Comparison of ENCODE assay signal across 22 mouse cellular contexts in the genomic region with DNA sequence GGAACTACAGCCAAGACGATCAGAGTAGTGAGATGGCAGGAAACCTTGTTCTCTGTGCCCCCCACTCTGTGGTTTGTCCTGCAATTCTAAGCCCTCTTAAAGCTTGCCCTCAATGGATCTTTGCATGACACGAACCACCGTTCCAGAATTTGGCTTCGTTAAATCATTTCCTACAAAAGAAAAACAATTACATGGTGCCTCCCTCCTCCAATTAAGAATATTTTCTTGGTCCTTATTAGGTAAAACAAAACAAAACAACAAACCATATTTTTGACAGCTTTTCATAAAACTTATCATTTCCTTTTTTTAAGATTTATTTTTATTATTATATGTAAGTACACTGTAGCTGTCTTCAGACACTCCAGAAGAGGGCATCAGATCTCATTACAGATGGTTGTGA. TPM values are rescaled to one million over a fixed set of nuclear protein-coding genes. Genes with fewer than 3 reads are reported as not detected.
DNase-seq lines count a peak whose midpoint lies in the region; ATAC-seq and TF ChIP-seq lines count a peak whose summit lies in the region.
"Had no signal": no experiment of that assay in that cellular context is flagged by ENCODE, and none has a peak within 500 bp of the region (broad histone marks: within the 10 kb centered on the region; RNA-seq: fewer than 3 reads in every experiment).

No protein-coding gene starts in this region.

- CTCF ChIA-PET in Patski (lab: Charles Lee) = interaction anchor here (1.4 kb wide), 1 partner anchor 32 kb away, joined by 4 read pairs; no protein-coding TSS in a partner anchor

- H3K36me3 ChIP-seq in embryonic facial prominence, embryonic 10.5 days (replicated peaks) = no peaks in the 10 kb centered on the region
- H3K36me3 ChIP-seq: G1E had no signal

- no peaks in the 10 kb centered on the region for H3K9me3 ChIP-seq in embryonic facial prominence, embryonic 10.5 days
- H3K9me3 ChIP-seq: G1E had no signal

- peak; percentile 21; the same call in 1 of the 2 replicates for TF ChIP-seq CTCF in layer of hippocampus, adult 2 months (conservative IDR thresholded peaks at IDR 0.05)
- TF ChIP-seq CTCF in Patski (IDR thresholded peaks at IDR 0.05) = peak; percentile 10

- peaks cover 16% of the 10 kb centered on the region for H3K27me3 ChIP-seq in Patski
- H3K27me3 ChIP-seq in embryonic facial prominence, embryonic 10.5 days (replicated peaks; ENCODE audit: low read depth, poor library complexity, severe bottlenecking) = no peaks in the 10 kb centered on the region
- H3K27me3 ChIP-seq: CH12.LX had no signal

- H3K4me3 ChIP-seq in layer of hippocampus, adult 2 months = no peak overlapping the region
- no peak overlapping the region for H3K4me3 ChIP-seq in embryonic facial prominence, embryonic 10.5 days

- 92% methylated on average over 4 of the region's 4 CpGs for WGBS in embryonic facial prominence, embryonic 10.5 days

- no peak for ATAC-seq in Patski
- ATAC-seq: activated CD4-positive, CD25-positive, alpha-beta regulatory T cell, adult 4 months; CD4-positive, CD25-positive, alpha-beta regulatory T cell, adult 4 months had no signal

- no peak for DNase-seq in layer of hippocampus, adult 2 months (ENCODE audit: low spot score in 2 of 2)
- no peak for DNase-seq in layer of hippocampus, postnatal 10 days (ENCODE audit: low spot score in 2 of 2)
- DNase-seq in 3T3-L1 (ENCODE audit: low read depth, low spot score) (peak; percentile 91), Patski (ENCODE audit: low read depth, low spot score) (no peak)
- DNase-seq in adrenal gland, postnatal 10 days = no peak
- DNase-seq in embryonic facial prominence, embryonic 10.5 days (ENCODE audit: low spot score) = no peak
- DNase-seq: adrenal gland, adult 2 months; adrenal gland, adult 8-10 months; adrenal gland, postnatal 14 days; adrenal gland, postnatal 25 days; adrenal gland, postnatal 36 days; B cell, adult 2 months; cerebellum, adult 11 months; cerebellum, adult 11-12 months; cerebellum, adult 18-20 months; cerebellum, adult 2 months; cerebellum, adult 8-10 months; cerebellum, adult 9-10 months had no signal

- peaks cover 15% of the 10 kb centered on the region for H3K4me1 ChIP-seq in embryonic facial prominence, embryonic 10.5 days

- H3K27ac ChIP-seq in layer of hippocampus, adult 2 months = no peak overlapping the region
- no peak overlapping the region for H3K27ac ChIP-seq in embryonic facial prominence, embryonic 10.5 days (replicated peaks)

- in situ Hi-C loops in Patski (cut with MboI; ENCODE audit: low pct_unique_long_range_greater_than_20kb) = no loop called here

- POLR2A ChIA-PET in Patski (lab: Charles Lee) = no interaction called here

RNA-seq across cellular contexts. Expression of gene Cpsf6, which starts 21.5 kb away (rescaled TPM):
- 100 to 1,000 TPM; 111 to 116 TPM for total RNA-seq in layer of hippocampus, adult 2 months (2021)
- 100 to 1,000 TPM; 116 to 122 TPM for total RNA-seq in layer of hippocampus, postnatal 10 days (2021)
- polyA plus RNA-seq in Patski (2021) = 75.0 TPM
- 10 to 100 TPM; 69.7 to 81.3 TPM for total RNA-seq in adrenal gland, postnatal 10 days (2021)
- 223 and 230 TPM in 2 replicates for polyA plus RNA-seq in embryonic facial prominence, embryonic 10.5 days (2016; fragmentation: Nextera tagmentation; extraction: Ambion mirVana)
